Mouse (Mus musculus): ENCODE measurements around the gene Dcbld2. TPM values are rescaled to one million over a fixed set of nuclear protein-coding genes. Genes with fewer than 3 reads are reported as not detected.
A peak's percentile ranks its signal among the peaks of the same experiment; 100 is the strongest.

The Dcbld2 gene
- polyA plus RNA-seq, 1 experiment from 2014 or later: 3.6 TPM

DNA sequence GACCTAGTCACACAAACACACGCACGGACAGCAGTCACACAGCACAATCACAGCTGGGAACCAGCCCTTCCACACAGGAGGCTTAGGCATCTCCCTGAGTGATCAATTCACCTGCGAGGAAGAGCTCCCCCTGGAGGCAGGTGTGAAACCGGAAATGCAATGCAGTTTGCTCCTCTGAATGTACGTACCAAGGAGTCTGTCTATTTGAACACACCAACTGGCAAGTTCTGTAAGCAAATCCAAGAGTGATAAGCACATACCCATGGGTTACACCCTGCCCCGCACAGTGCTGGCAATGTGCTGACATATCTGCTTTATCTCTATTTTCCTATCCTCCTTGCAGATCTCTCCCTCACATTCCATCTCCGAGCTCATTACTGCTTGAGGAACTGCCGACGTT is 106.3 kb downstream of the Dcbld2 start:
- Histone ChIP-seq H3K9me3 (replicated peaks; ENCODE audit: low read length) (no peaks in the 10 kb centered on the region), H3K4me2 (ENCODE audit: low read length) (no peak overlapping the region), H3K27me3 (ENCODE audit: insufficient read depth, low read length) (no peaks in the 10 kb centered on the region), H3K27ac (0 out of 2 replicates have a peak overlapping the region, but pooled peaks have one; percentile 69), H3K4me1 (replicated peaks; ENCODE audit: insufficient read depth, low read length) (peaks cover 21% of the 10 kb centered on the region), H3K4me3 (replicated peaks; ENCODE audit: low read depth, low read length) (no peak overlapping the region), H3K36me3 (ENCODE audit: insufficient read depth, low read length) (no peaks in the 10 kb centered on the region), H3K9ac (ENCODE audit: low read depth, low read length) (no peak overlapping the region)
- WGBS: 79% methylated on average over 9 of the region's 9 CpGs
- ATAC-seq (replicated peaks; ENCODE audit: low FRiP score, low read depth) (no peak), DNase-seq (ENCODE audit: low spot score) (no peak)
- TF ChIP-seq CTCF (IDR thresholded peaks at IDR 0.05; ENCODE audit: low read depth): peak; percentile 66

DNA sequence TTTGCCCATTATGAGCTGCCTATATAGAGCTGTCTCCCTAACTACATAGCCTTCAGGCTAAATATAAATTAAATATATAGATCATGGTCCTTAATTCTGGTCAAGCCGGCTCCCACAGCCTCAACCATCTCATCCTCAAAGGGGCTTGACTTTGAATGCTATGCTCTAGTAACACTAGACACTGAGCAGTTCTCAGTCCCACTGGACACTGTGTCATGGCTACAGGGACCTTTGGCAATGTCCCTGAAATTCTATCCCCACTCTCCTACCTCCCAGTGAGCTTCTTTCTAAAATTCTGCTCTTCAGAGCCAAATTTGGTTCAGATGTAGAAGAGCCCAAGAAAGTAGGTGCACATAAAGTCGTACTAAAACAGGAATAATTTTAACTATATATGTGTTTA is 107.9 kb downstream of the Dcbld2 start:
- no peak for TF ChIP-seq CTCF (IDR thresholded peaks at IDR 0.05; ENCODE audit: low read depth)
- ATAC-seq (replicated peaks; ENCODE audit: low FRiP score, low read depth) (no peak), DNase-seq (ENCODE audit: low spot score) (peak; percentile 47)
- Histone ChIP-seq H3K36me3 (ENCODE audit: insufficient read depth, low read length) (no peaks in the 10 kb centered on the region), H3K9me3 (replicated peaks; ENCODE audit: low read length) (no peaks in the 10 kb centered on the region), H3K27ac (no peak overlapping the region), H3K9ac (ENCODE audit: low read depth, low read length) (no peak overlapping the region), H3K4me3 (replicated peaks; ENCODE audit: low read depth, low read length) (no peak overlapping the region), H3K27me3 (ENCODE audit: insufficient read depth, low read length) (no peaks in the 10 kb centered on the region), H3K4me2 (ENCODE audit: low read length) (no peak overlapping the region; the same call in 1 of the 2 replicates), H3K4me1 (replicated peaks; ENCODE audit: insufficient read depth, low read length) (peaks cover 16% of the 10 kb centered on the region; the same call in 1 of the 2 replicates)
- 66% methylated on average over 2 of the region's 2 CpGs for WGBS

DNA sequence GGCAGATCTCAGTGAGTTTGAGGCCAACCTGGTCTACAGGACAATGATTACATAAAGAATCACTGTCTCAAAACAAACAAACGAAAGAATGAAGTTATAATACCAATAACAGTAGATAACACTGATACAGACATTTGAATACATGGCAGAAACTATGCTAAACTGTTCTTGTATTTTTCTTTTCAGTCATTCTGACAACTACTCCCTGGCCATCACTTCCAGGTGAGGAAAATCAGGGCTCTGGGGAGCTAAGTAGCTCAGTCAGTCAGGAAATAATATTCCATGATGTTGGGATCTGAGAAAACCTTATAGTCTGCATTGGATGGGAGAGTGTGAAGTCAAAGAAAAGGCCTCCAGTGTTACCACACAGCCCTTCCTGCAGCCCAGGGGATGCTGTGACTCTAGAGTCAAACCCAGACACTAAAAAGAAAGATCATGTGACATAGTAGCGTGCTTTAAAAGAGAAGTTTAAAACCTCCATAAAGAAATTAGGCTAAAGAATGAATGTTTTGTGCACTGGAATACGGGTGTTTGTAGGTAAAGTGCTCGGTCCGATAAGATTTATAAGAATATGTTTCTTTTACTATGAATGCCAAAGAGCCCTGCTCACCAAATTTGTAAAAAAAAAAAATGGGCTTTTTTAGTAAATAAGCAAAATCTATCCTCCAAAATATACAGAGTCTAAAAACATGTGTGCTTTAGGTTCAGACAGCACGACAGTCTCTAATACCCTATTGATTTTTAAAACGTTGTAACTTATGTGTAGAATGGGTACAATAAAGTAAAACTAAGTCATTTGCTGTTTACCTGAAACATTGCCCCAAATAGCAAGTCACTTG is 108.9 kb downstream of the Dcbld2 start:
- Histone ChIP-seq H3K9me3 (replicated peaks; ENCODE audit: low read length) (no peaks in the 10 kb centered on the region), H3K36me3 (ENCODE audit: insufficient read depth, low read length) (no peaks in the 10 kb centered on the region), H3K27me3 (ENCODE audit: insufficient read depth, low read length) (no peaks in the 10 kb centered on the region), H3K27ac (no peak overlapping the region), H3K4me3 (replicated peaks; ENCODE audit: low read depth, low read length) (no peak overlapping the region), H3K9ac (ENCODE audit: low read depth, low read length) (no peak overlapping the region), H3K4me1 (replicated peaks; ENCODE audit: insufficient read depth, low read length) (0 out of 2 replicates have a peak, but pooled peaks cover 9% of the 10 kb centered on the region), H3K4me2 (ENCODE audit: low read length) (no peak overlapping the region)
- ATAC-seq (replicated peaks; ENCODE audit: low FRiP score, low read depth): no peak
- no peak for TF ChIP-seq CTCF (IDR thresholded peaks at IDR 0.05; ENCODE audit: low read depth)
- 84% methylated on average over 7 of the region's 7 CpGs for WGBS
- DNase-seq (ENCODE audit: low spot score): no peak

Other genes starting within 250 kb of the Dcbld2 start
- 93.6 and 93.8 TPM in 2 replicates for gene St3gal6, start 115.8 kb downstream of the Dcbld2 start, polyA plus RNA-seq (2015; fragmentation: Nextera tagmentation; extraction: Ambion mirVana)
- not detected in 2 replicates for gene Gm813, start 208.5 kb downstream of the Dcbld2 start, polyA plus RNA-seq (2015; fragmentation: Nextera tagmentation; extraction: Ambion mirVana)
- gene E330017A01Rik, start 230.3 kb downstream of the Dcbld2 start, polyA plus RNA-seq (2015; fragmentation: Nextera tagmentation; extraction: Ambion mirVana): not detected in 2 replicates

Data from kidney, postnatal 0 days (tissue).